Mouse (Mus musculus): ENCODE measurements around the gene Cdc42se1.

Gene Cdc42se1

DNA sequence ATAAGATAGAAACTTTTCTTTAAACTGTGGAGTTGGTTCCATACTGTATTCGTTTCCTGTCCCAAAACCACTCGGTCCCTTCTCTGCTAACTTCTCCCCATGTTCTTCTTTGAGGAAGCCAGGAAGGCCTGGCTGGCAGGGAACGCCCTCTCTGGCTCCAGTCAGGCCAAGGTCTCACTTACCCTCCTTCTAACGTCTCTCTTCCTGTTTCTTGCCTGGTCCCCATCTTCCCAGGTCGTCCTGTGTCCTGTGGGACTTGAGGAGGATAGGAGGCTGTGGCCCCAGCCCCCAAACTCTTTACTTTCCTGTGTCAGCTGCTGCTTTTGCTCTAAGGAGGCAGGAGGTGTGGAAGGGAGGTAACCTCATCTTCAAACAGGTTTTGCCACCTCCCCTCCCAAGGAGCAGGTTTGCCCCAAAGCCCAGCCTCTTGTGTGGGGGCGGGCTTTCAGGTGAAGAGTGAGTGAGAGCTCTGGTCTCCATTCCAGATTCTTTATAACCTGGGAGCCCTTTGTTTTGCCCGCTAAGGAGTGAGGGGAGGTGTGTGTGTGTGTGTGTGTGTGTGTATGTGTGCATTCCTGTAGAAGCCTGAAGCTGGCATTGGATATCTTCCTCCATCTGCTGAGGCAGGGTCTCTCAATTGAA is 22.4 kb downstream of the Cdc42se1 start, which contains the start of gene Bnipl:
Gene Bnipl, minus strand, starts transcription at position 411 of the 642 bp plus-strand sequence.
- DNase-seq = no peak

- no peak for DNase-seq
Observed at GRCm38 (mm10) chr3:95256931-95257330, 28.4 kb downstream of the Cdc42se1 start.

- no peak for DNase-seq
Observed at GRCm38 (mm10) chr3:95261975-95262374, 33.4 kb downstream of the Cdc42se1 start.

DNA sequence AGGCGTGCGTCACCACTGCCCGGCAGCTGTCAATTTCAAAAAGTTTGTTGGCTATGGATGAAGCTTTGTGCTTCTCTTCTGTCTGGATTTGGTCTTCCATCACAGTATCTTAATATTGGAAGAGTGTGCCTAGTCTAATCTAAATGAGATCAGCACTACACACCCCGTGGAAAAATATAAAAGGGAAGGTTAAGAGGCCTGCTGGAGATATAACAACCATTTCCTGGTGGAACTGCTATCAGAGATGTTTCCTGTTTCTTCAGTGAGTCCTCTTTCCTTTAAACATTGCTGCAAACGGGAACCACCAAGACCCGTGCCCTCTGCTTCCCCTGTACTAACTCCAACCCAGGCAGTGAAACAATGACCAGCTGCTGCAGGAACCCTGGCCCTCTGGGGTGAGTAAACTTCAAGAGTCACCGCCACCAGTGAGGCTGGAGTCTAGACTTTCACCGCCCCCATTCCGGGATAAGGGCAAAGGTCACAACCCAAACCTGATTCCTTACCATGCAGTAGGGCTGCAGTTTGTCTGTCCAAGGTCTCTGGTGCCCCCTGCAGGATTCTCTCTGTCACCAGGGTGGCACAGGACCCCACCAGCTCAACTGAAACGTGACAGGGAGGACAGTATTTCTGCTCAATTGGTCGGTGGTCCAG is 34.7 kb downstream of the Cdc42se1 start:
- peak; percentile 35 for DNase-seq

DNA sequence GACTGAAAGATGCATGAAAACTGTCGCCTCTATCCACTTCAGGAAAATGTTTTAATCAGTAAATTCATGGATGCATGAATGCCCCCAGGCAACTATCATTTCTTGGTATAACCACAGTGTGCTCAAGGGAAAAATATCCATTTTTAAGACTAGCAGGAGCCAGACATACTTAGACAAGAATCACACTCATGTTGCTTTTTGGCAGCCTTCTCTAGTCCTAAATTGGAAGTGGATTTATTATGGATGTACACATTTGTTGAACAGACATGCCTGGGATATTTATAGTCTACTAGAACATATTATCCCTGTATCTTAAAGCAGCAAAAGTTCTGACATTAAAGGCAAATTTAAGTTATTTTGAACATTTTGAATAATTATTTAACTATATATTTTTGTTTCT is 36.2 kb downstream of the Cdc42se1 start:
- no peak for DNase-seq

GRCm38 (mm10) chr3:95266052-95266451 is 37.5 kb downstream of the Cdc42se1 start:
- no peak for DNase-seq

- no peak for DNase-seq
Observed at GRCm38 (mm10) chr3:95267855-95268254, 39.3 kb downstream of the Cdc42se1 start.

DNA sequence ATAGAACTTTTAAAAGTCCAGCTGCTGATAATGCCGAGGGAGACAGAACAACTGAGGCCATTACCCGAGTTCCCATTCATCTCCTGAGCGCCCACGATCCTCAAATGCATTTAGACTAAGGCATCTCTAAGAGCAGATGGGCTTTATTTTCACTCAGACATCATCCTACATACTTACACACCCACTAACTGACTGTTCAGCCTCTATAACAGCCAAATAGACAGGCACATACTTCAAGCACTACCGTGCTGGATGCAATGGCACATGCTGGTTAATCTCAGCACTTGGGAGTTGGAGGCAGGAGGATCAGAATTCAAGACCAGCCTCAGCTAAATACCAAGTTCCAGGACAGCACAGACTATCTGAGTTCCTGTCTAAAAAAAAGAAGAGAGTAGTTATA is 41.3 kb downstream of the Cdc42se1 start:
- peak; percentile 23 for DNase-seq

DNA sequence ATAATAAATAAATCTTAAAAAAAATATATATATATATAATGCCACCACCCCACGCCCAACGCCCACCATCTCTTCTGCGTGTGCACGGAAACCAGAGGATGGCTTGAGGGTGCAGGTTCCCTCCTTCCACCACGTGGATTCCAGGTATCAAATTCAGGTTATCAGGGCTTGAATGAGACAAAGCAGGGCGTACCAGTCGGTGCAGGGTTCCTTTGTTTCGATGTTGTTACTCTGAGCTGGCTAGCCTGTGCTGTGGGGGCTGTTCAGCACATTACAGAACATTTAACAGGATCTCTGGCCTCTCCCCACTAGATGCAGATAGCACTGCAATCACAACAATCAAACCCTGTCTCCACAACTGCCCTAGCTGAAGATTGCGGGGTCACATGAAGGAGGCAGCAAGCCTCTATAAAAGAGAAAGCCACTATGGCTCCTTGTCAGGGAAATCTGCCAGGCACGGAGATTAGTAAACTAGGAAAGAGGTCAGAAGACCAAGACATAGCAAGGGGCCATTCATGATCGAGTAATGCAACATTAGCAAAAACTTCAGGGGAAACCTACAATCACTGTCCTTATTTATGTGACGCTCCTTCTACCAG is 42.3 kb downstream of the Cdc42se1 start:
- DNase-seq = no peak

- DNase-seq = no peak
Observed at GRCm38 (mm10) chr3:95273471-95273870, 44.9 kb downstream of the Cdc42se1 start.

DNA sequence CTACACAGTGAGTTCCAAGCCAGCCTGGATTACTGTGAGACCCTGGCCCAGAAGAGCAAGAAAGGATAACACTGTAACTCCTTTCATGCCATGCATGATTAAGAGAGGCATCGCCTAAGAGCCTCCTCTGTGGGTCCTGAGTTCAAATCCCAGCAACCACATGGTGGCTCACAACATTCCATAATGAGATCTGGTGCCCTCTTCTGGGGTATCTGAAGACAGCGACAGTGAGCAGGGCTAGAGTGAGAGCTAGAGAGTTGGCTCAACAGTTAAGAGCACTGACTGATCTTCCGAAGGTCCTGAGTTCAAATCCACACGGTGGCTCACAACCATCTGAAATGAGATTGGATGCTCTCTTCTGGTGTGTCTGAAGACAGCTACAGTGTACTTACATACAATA is 45.9 kb downstream of the Cdc42se1 start:
- DNase-seq = no peak

DNA sequence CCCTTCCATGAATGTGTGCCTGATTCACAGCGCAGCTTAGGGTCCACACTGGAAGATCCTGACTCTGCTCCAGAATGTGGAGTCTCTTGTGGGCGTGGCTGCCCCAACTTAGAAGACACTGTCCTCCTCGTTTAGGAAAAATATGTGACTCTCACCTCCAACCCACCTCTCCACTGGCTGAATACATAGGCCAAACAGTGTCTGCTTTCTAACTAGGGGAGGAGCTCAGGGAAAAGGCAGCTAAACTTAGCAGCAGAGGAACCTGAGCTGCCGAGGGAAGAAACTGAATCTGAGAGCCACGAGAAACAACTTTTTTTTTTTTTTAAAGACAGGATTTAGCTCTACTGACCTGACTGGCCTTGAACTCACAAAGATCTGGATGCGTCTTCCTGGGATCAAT is 46.6 kb downstream of the Cdc42se1 start:
- DNase-seq = no peak

DNA sequence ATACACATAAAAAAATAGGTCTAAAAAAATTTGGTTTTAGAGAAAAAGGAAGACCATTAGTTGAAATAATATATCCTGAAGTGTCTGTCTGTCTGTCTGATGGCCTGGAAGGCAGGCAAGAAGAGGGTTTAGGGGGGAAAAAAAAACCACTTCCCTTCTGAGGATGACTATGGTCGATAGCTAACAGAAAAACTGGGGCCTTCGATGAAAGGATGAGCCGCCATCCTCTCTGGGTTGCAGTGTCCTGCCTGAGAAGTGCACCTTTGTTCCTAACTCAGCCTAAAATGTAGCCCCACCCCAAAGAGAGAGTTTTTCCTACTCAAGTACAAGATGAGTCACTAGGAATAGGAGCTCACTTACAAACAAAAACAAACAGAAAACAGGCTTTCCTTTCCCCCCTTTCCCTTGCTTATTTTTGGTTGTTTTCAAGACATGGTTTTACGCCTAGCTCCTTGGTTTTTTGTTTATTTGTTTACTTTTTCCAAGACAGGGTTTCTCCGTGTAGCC is 47.9 kb downstream of the Cdc42se1 start:
- DNase-seq = no peak

GRCm38 (mm10) chr3:95277149-95277551 is 48.6 kb downstream of the Cdc42se1 start:
- no peak for DNase-seq

DNA sequence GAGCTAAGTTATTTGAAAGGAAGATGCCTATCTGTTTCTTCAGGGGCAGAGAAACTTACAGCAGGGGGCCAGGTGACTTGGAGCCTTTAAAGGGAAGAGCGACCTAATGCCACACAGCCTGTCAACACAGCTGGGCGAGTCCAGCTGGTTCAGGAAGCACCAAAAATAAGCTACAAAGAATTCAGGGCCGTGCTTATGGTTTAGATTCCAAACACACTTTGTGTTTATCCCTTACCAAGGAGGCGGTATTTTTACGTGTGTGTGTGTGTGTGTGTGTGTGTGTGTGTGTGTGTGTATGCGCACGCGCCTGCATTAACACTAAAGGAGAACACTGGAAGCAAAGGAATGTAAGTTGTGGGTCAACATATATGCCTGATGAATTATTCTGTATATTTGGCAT is 52.2 kb downstream of the Cdc42se1 start:
- no peak for DNase-seq

GRCm38 (mm10) chr3:95281216-95282126 is 52.9 kb downstream of the Cdc42se1 start, which contains the start of the genes Mindy1 and Prune1:
TSS of gene Mindy1 (plus strand) at chr3:95281345.
TSS of gene Prune1 (minus strand) at chr3:95282076.
- DNase-seq = peak; percentile 99

DNA sequence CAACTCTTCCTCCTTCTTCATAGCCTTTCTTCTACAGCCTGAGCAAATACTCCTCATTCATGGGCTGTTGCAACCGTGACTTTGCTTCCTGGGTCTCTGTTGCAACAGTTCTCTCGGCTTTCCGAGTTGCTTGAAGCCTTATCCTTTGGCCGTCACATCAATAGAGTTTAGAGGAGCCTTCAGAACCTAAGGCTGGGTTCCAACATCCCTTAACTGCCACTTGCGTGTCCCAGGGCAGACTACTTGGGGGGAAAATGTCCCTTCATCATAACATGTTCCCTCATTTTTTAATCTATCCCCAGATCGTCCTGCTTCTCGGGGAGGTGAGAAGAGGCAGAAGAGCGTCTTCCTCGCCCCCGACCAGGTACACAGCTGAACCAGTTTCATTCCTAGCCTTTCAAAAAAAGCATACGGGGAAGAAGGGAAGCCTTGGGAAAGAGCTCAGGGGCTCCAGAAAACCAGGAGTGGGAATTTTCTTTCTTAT is 53.9 kb downstream of the Cdc42se1 start:
- no peak for DNase-seq

- DNase-seq = peak; percentile 74
Observed at GRCm38 (mm10) chr3:95282865-95283588, 54.5 kb downstream of the Cdc42se1 start.

DNA sequence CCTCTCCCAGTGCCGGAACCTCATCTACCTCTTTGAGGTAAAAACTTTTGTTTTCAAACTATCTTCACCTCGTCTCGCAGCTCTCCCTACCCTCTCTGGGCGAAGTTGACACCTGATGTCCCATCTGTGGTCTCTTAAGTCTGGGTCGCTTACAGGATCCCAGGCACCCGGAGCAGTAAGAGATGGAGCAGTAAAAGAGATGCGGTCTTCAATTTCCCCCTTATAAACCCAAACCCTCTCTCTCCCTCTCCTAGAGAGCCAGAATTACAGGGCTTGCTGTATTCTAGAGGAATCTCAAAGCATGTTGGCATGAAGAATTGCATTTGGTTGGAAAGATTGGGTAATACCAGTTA is 55.0 kb downstream of the Cdc42se1 start:
- DNase-seq = no peak

DNA sequence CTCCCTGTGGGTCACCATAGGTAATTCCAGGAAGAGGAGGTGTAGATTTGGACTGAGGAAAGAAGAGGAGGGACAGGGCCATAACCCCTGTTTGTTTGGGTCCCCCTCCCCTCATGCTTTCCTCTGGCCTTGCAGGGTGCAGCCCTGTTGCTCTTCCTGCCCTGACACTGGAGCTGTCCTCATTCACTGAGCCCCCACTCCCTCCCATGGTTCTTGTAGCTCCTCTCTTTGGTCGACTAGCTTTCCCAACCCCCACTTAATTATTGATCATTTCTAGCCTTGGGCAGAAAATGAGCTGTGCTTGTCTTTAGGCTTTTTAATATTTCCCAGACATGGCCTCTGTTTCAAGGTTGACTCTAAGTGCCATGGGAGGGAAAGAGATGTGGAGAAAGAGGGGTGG is 55.5 kb downstream of the Cdc42se1 start:
- no peak for DNase-seq

GRCm38 (mm10) chr3:95284501-95285281 is 56.2 kb downstream of the Cdc42se1 start:
- DNase-seq = no peak
